In genomic region chr3:103057752-103058151, GRCm38 (mm10) we compare ENCODE assay signal across 8 mouse cellular contexts. TPM values are rescaled to one million over a fixed set of nuclear protein-coding genes. Genes with fewer than 3 reads are reported as not detected.
DNase-seq lines count a peak whose midpoint lies in the region; ATAC-seq and TF ChIP-seq lines count a peak whose summit lies in the region.

No protein-coding gene starts in this region.

- TF ChIP-seq EP300 in heart, adult 2 months (IDR thresholded peaks at IDR 0.05; ENCODE audit: insufficient read depth, low read depth, low read length): no peak

- peaks cover 13% of the 10 kb centered on the region for H3K36me3 ChIP-seq in heart, adult 2 months (ENCODE audit: control insufficient read depth, insufficient read depth, low read length)
- peaks cover 70% of the 10 kb centered on the region for H3K36me3 ChIP-seq in limb, embryonic 12.5 days
- peaks cover 59% of the 10 kb centered on the region for H3K36me3 ChIP-seq in neural tube, embryonic 12.5 days

- peak overlapping the region; percentile 41 for H3K9ac ChIP-seq in heart, adult 2 months (ENCODE audit: low read depth, low read length)
- H3K9ac ChIP-seq in limb, embryonic 12.5 days (replicated peaks): 0 out of 2 replicates have a peak overlapping the region, but pooled peaks have one; percentile 80
- peak overlapping the region; percentile 76; the same call in 1 of the 2 replicates for H3K9ac ChIP-seq in neural tube, embryonic 12.5 days

- ATAC-seq in limb, embryonic 12.5 days (ENCODE audit: insufficient number of reproducible peaks, insufficient read depth, low FRiP score, low TSS enrichment, low read depth): peak; percentile 60
- ATAC-seq in neural tube, embryonic 12.5 days (ENCODE audit: low FRiP score, low read depth): peak; percentile 61

- WGBS in heart, adult 2 months: 4% methylated on average over 10 of the region's 10 CpGs
- 5% methylated on average over 10 of the region's 10 CpGs for WGBS in limb, embryonic 12.5 days
- under 1% methylated on average over 10 of the region's 10 CpGs for WGBS in neural tube, embryonic 12.5 days

- no peaks in the 10 kb centered on the region for H3K9me3 ChIP-seq in limb, embryonic 12.5 days
- H3K9me3 ChIP-seq in neural tube, embryonic 12.5 days: no peaks in the 10 kb centered on the region

- TF ChIP-seq CTCF in heart, adult 2 months (IDR thresholded peaks at IDR 0.05): no peak

- peak overlapping the region; percentile 80 for H3K4me2 ChIP-seq in limb, embryonic 12.5 days
- peak overlapping the region; percentile 72 for H3K4me2 ChIP-seq in neural tube, embryonic 12.5 days (replicated peaks)

- peak overlapping the region; percentile 95 for H3K27ac ChIP-seq in heart, adult 2 months
- peak overlapping the region; percentile 99; the same call in 1 of the 2 replicates for H3K27ac ChIP-seq in limb, embryonic 12.5 days
- no peak overlapping the region for H3K27ac ChIP-seq in neural tube, embryonic 12.5 days

- peaks cover 2% of the 10 kb centered on the region for H3K4me1 ChIP-seq in heart, adult 2 months (ENCODE audit: control insufficient read depth, insufficient read depth, low read length)
- no peaks in the 10 kb centered on the region for H3K4me1 ChIP-seq in limb, embryonic 12.5 days (replicated peaks)
- H3K4me1 ChIP-seq in neural tube, embryonic 12.5 days: peaks cover 4% of the 10 kb centered on the region; the same call in 1 of the 2 replicates

- DNase-seq in heart, adult 2 months: no peak
- no peak for DNase-seq in heart, adult 18-20 months
- peak; percentile 8 for DNase-seq in urinary bladder, postnatal 25 days (ENCODE audit: low spot score)
- DNase-seq in urinary bladder, postnatal 10 days (ENCODE audit: low spot score): no peak
- DNase-seq in yolk sac, embryonic 10.5 days (ENCODE audit: low spot score): no peak
- no peak for DNase-seq in ovary, adult 18-20 months (ENCODE audit: low spot score)

- intact Hi-C loops in heart, adult 2 months (cut with DNase I): loop anchor here (1.0 to 2.0 kb wide), 4 partner anchors 37 to 113 kb away; partner anchors contain the start of genes Bcas2, Csde1 and Dennd2c

- no peaks in the 10 kb centered on the region for H3K27me3 ChIP-seq in heart, adult 2 months (ENCODE audit: control insufficient read depth, insufficient read depth, low read length)
- H3K27me3 ChIP-seq in limb, embryonic 12.5 days: no peaks in the 10 kb centered on the region
- H3K27me3 ChIP-seq in neural tube, embryonic 12.5 days (replicated peaks): no peaks in the 10 kb centered on the region

- no peak for TF ChIP-seq POLR2A in heart, adult 2 months (IDR thresholded peaks at IDR 0.05; ENCODE audit: insufficient read depth, low read depth, low read length)

- H3K4me3 ChIP-seq in heart, adult 2 months: peak overlapping the region; percentile 90
- peak overlapping the region; percentile 71 for H3K4me3 ChIP-seq in limb, embryonic 12.5 days (replicated peaks)
- H3K4me3 ChIP-seq in neural tube, embryonic 12.5 days: peak overlapping the region; percentile 75

- H3K79me2 ChIP-seq in heart, adult 2 months (replicated peaks; ENCODE audit: control insufficient read depth, insufficient read depth, low read length): no peaks in the 10 kb centered on the region

RNA-seq across cellular contexts. Expression of gene Nras, which starts 0.3 kb away (rescaled TPM):
- total RNA-seq in heart, adult 2 months (2021): 10 to 100 TPM; 46.7 to 48.3 TPM
- 11.5 and 25.4 TPM in 2 replicates for polyA plus RNA-seq in heart, adult 2 months (2012; rRNA removed)
- total RNA-seq in heart, adult 18-20 months (2021): 10 to 100 TPM; 44.3 to 46.7 TPM
- polyA plus RNA-seq in limb, embryonic 12.5 days (2016; fragmentation: Nextera tagmentation; extraction: Ambion mirVana): 82.9 and 85.5 TPM in 2 replicates
- 125 and 126 TPM in 2 replicates for polyA plus RNA-seq in neural tube, embryonic 12.5 days (2016; fragmentation: Nextera tagmentation; extraction: Ambion mirVana)

RNA-seq across cellular contexts. Expression of gene Ampd1, which starts 16.1 kb away (rescaled TPM):
- total RNA-seq in heart, adult 2 months (2021): not detected
- polyA plus RNA-seq in heart, adult 2 months (2012; rRNA removed): 0.12 TPM in 1 of 2 replicates, not detected in the other
- not detected for total RNA-seq in heart, adult 18-20 months (2021)
- 0.20 and 0.35 TPM in 2 replicates for polyA plus RNA-seq in limb, embryonic 12.5 days (2016; fragmentation: Nextera tagmentation; extraction: Ambion mirVana)
- polyA plus RNA-seq in neural tube, embryonic 12.5 days (2016; fragmentation: Nextera tagmentation; extraction: Ambion mirVana): 0.66 and 0.88 TPM in 2 replicates

RNA-seq across cellular contexts. Expression of gene Csde1, which starts 37.5 kb away (rescaled TPM):
- total RNA-seq in heart, adult 2 months (2021): 100 to 1,000 TPM; 515 to 591 TPM
- polyA plus RNA-seq in heart, adult 2 months (2012; rRNA removed): 65.3 and 130 TPM in 2 replicates
- total RNA-seq in heart, adult 18-20 months (2021): 100 to 1,000 TPM; 557 to 574 TPM
- polyA plus RNA-seq in limb, embryonic 12.5 days (2016; fragmentation: Nextera tagmentation; extraction: Ambion mirVana): 456 and 468 TPM in 2 replicates
- 480 and 531 TPM in 2 replicates for polyA plus RNA-seq in neural tube, embryonic 12.5 days (2016; fragmentation: Nextera tagmentation; extraction: Ambion mirVana)

RNA-seq across cellular contexts. Expression of gene Dennd2c, which starts 44.7 kb away (rescaled TPM):
- total RNA-seq in heart, adult 2 months (2021): 1 to 10 TPM; 1.5 to 1.8 TPM
- polyA plus RNA-seq in heart, adult 2 months (2012; rRNA removed): 0.61 and 1.3 TPM in 2 replicates
- 1 to 10 TPM; 1.2 to 1.6 TPM for total RNA-seq in heart, adult 18-20 months (2021)
- 7.2 and 7.8 TPM in 2 replicates for polyA plus RNA-seq in limb, embryonic 12.5 days (2016; fragmentation: Nextera tagmentation; extraction: Ambion mirVana)
- polyA plus RNA-seq in neural tube, embryonic 12.5 days (2016; fragmentation: Nextera tagmentation; extraction: Ambion mirVana): 3.0 and 3.1 TPM in 2 replicates
